Mouse (Mus musculus) neural tube, embryonic 14.5 days (tissue): ENCODE measurements at regions not wholly inside any gene's neighbourhood (a gene's known extent, or its start where the extent isn't known, plus 50 kb on each side); places are given as distances from the start of the nearest gene placed in this dataset.

Experiments
- ATAC-seq: fragments of 200-750 bp; cut with Nextera tagmentation; 2 replicates; pipeline ENCODE4 v1.8.0; 2017; ENCODE audit warnings: low read depth, mild to moderate bottlenecking, moderate TSS enrichment, moderate library complexity
- H3K27ac ChIP-seq: fragments of 300-500 bp; sonication (generic); 2 replicates; pipeline ENCODE4 v1.5.1; 2014; ENCODE audit warnings: low read depth, mild to moderate bottlenecking, control low read depth, low read length, moderate library complexity, mixed read lengths
- H3K27me3 ChIP-seq: fragments of 300-500 bp; sonication (generic); 2 replicates; pipeline ENCODE4 v1.6.1; 2014; ENCODE audit warnings: low read length; ENCODE audit not compliant: control insufficient read depth, insufficient read depth
- H3K36me3 ChIP-seq: fragments of 300-500 bp; sonication (generic); 2 replicates; pipeline ENCODE4 v1.6.1; 2014; ENCODE audit warnings: low read length, mixed read lengths; ENCODE audit not compliant: control insufficient read depth, insufficient read depth
- H3K4me1 ChIP-seq: fragments of 300-500 bp; sonication (generic); 2 replicates; pipeline ENCODE4 v1.6.1; 2014; ENCODE audit warnings: low read length; ENCODE audit not compliant: control insufficient read depth, insufficient read depth
- H3K4me2 ChIP-seq: fragments of 300-500 bp; sonication (generic); 2 replicates; pipeline ENCODE4 v1.6.1; 2014; ENCODE audit warnings: mild to moderate bottlenecking, low read depth, low read length, control low read depth
- H3K4me3 ChIP-seq: fragments of 300-500 bp; sonication (generic); 2 replicates; pipeline ENCODE4 v1.5.1; 2014; ENCODE audit warnings: low read depth, low read length, control low read depth, mixed read lengths
- H3K9ac ChIP-seq: fragments of 300-500 bp; sonication (generic); replicated peaks from 2 replicates; pipeline ENCODE4 v1.6.1; 2014; ENCODE audit warnings: low read depth, mild to moderate bottlenecking, control low read depth, low read length, mixed read lengths
- H3K9me3 ChIP-seq: fragments of 300-500 bp; sonication (generic); 2 replicates; pipeline ENCODE4 v1.6.1; 2016; ENCODE audit warnings: low read length; ENCODE audit not compliant: control insufficient read depth
- WGBS: fragments of 180-500 bp; shearing (Covaris S2); extraction: QIAGEN DNeasy Blood & Tissue Kit; methylation state at CpG from one replicate; pipeline ENCODE4 v1.1.7; 2014; 5-methylcytosine and 5-hydroxymethylcytosine counted together

DNA sequence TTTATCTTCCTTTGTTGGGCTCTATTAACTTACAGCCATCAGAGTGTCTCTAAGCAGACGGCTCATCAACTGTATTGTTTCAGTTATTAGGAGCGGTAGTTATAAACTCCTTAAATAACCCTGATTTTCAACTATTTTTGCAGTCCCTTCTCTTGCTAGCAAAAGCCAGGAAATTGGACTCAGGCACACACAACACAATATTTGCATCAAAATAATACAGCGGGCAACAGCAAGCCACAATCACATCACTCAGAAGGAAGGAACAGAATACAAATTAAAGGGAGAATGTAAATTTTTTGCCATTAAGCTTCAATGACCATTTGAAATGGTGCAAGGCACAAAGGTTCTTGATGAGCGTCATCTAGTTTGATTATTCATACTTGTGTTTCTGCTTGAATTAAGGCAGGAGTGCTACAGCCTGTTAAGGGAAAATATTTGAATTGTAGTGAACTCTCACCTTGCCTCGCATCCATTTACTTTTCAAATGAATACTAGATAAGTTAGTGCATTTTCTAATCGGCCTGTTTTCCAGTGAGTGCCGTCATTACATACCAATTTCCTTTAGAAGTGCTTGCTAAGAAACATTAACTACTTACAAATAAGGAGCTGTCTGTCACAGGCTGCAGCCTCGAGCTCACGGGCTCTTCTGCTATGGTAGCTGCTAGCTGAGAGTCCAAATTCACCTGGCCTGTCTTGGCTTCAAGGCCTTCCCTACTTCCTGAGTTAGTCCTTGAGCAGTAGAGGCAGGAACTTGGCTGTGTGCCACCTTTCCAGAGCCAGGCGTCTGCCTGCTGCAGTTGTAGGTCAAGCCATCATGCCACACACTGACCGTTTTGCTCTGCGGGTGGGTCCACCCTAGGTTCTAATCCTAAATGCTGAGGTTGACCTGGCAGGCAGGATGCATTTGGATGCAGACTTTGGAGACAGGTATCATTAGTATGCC lies 91.1 kb upstream of the Kiz start:
- no peak overlapping the region for H3K4me3 ChIP-seq
- no peak overlapping the region for H3K4me2 ChIP-seq
- H3K9me3 ChIP-seq: no peaks in the 10 kb centered on the region
- no peak overlapping the region for H3K27ac ChIP-seq
- H3K36me3 ChIP-seq: no peaks in the 10 kb centered on the region
- ATAC-seq: no peak
- no peak overlapping the region for H3K9ac ChIP-seq
- WGBS: 40% methylated on average over 12 of the region's 12 CpGs
- peaks cover 20% of the 10 kb centered on the region for H3K4me1 ChIP-seq
- no peaks in the 10 kb centered on the region for H3K27me3 ChIP-seq

DNA sequence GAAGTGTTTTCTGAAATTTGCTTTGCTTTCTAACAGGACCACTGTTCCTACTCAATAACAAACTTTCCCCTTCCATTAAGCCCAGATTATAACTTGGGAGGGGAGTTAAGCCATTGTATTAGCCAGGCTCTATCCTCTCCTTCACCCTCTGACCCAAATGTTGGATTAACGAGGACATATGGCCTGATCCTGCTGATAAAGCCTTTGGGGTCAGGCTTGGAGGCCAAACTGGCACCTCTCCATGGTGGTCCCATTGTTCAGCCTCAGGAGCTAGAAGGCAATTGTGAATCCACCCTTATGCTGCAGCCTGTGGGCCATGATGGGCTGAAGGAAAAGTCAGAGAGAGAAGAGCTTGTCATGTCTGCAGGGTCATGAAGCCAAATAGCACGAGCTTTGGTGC lies 80.8 kb upstream of the Kiz start:
- Histone ChIP-seq H3K27me3 (no peaks in the 10 kb centered on the region), H3K4me2 (no peak overlapping the region), H3K4me1 (no peaks in the 10 kb centered on the region), H3K27ac (no peak overlapping the region), H3K9me3 (no peaks in the 10 kb centered on the region), H3K4me3 (no peak overlapping the region), H3K9ac (no peak overlapping the region), H3K36me3 (no peaks in the 10 kb centered on the region)
- WGBS: 50% methylated on average over 2 of the region's 2 CpGs
- no peak for ATAC-seq

DNA sequence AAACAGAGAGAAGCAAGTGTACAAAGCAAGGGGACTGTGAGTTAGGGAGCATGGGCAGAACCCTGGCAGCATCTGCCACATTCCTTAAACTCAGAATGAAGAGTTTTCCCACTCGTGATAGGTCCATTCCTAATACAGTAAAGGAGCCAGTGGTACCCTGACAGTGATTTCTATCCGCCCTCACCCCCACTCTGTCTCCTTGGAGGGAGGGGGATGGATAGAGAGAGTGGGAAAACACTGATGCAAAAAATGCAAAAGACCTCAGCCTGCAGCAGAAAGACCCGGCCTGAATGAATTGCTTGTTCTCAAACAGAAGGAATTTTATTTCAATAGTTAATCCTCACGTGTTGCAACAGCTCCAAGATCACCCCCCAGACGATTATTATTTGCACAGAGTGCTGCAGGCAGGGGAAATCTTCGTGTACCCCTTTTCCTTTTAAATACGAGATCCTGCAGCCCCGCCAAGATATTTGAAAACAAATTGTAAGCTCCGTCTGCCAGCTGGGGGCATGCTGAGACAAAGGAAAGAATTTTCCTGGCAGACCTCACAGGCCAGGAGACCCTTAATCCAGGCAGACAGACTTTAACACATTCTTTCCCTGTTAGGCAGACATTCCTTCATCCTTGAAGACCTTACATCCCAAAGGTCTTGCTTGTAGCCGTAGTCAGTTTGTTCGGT lies 68.4 kb upstream of the Kiz start:
- ATAC-seq: peak; percentile 72

DNA sequence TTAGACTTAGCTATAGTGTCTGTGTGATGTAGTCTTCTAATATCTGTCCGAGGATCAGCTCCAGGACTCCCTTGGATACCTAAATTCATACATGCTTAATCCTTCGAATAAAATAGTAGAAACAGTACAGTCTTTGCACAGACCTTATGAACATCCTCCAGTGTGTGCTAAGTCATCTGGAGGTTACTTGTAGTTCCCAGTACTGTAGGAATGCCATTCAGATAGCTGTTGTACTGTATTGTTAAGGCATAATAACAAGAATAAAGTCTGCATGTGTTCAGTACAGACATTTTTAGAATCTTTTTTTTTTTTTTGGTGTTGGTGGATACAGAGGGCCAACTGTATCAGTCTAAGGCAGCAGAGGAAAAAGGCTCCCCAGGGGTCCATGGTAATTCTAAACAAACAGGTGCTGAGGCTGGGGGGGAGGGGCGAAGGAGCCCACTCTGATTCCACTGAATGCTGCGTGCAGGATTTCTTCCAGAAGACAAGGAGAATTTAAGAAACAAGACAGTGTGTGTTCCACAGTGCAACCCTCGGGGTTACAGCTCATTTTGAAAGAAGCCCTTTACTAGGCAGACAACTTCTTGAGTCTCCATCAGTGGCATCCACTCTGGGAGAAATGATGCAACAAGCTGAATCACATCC lies 67.7 kb upstream of the Kiz start:
- no peaks in the 10 kb centered on the region for H3K27me3 ChIP-seq
- WGBS: 52% methylated on average over 5 of the region's 5 CpGs
- no peaks in the 10 kb centered on the region for H3K36me3 ChIP-seq
- H3K9me3 ChIP-seq: no peaks in the 10 kb centered on the region
- no peak overlapping the region for H3K4me2 ChIP-seq
- no peak overlapping the region for H3K4me3 ChIP-seq
- H3K4me1 ChIP-seq: peaks cover 7% of the 10 kb centered on the region; the same call in 1 of the 2 replicates
- no peak overlapping the region for H3K9ac ChIP-seq
- ATAC-seq: peak; percentile 38; the same call in 1 of the 2 replicates
- peak overlapping the region; percentile 18; the same call in 1 of the 2 replicates for H3K27ac ChIP-seq

More for the DNA sequence above, 68.4 kb upstream of the Kiz start:
- Histone ChIP-seq H3K27me3 (no peaks in the 10 kb centered on the region), H3K9ac (peak overlapping the region; percentile 29; the same call in 1 of the 2 replicates), H3K4me2 (peak overlapping the region; percentile 30; the same call in 1 of the 2 replicates), H3K36me3 (no peaks in the 10 kb centered on the region), H3K4me3 (no peak overlapping the region), H3K4me1 (peaks cover 7% of the 10 kb centered on the region; the same call in 1 of the 2 replicates), H3K9me3 (no peaks in the 10 kb centered on the region), H3K27ac (peak overlapping the region; percentile 22; the same call in 1 of the 2 replicates)
- 12% methylated on average over 11 of the region's 11 CpGs for WGBS

DNA sequence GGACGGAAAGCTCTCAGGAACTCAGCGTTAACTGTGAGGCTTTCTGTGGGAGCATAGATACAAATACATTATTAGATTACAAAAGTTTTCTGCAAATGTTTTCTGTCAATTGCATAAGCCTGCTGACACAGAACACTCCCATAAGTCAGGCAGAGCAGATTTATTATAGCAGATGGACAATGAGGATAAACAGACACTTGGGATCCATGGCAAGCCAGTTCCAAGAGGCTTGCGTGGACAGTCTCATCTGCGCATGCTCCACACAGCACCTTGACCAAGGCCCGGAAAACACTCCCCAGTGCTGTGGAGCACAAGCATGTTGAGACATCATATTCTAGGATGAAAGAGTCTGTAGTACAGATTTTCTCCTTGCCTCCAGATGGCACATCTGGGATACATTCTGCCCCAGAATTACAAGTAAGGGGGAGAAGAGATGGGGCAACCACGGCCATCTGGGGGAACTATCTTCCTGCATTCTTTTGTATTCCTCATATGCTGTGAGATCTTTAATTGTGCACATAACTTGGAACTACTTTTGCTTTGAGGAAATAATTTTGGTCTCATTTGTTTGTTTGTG lies 62.7 kb upstream of the Kiz start:
- Histone ChIP-seq H3K4me2 (no peak overlapping the region), H3K9me3 (no peaks in the 10 kb centered on the region), H3K27ac (no peak overlapping the region), H3K27me3 (no peaks in the 10 kb centered on the region), H3K4me3 (no peak overlapping the region), H3K36me3 (no peaks in the 10 kb centered on the region), H3K4me1 (no peaks in the 10 kb centered on the region), H3K9ac (no peak overlapping the region)
- WGBS: 84% methylated on average over 6 of the region's 6 CpGs
- no peak for ATAC-seq

DNA sequence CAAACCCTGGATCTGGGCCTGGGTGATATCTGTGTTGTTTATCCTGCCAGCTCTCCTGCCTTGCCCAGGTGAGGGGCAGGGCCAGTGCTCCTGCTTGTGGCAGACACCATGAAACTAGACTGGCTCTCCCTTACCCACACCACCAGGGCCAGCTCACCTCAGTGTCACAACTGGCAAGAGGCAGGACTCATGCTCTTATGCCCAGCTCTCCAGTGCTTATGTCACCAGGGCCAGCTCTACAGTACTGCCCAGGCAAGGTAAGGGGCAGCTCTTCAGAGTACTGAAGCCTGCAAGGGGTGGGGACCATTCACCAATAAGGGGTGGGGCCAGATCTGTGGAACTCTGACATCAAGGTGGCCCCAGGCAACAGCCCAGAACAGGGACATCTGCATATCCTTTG lies 52.7 kb upstream of the Kiz start:
- no peak overlapping the region for H3K4me3 ChIP-seq
- H3K27me3 ChIP-seq: no peaks in the 10 kb centered on the region
- no peak for ATAC-seq
- no peaks in the 10 kb centered on the region for H3K4me1 ChIP-seq
- H3K36me3 ChIP-seq: no peaks in the 10 kb centered on the region
- H3K4me2 ChIP-seq: no peak overlapping the region
- no peaks in the 10 kb centered on the region for H3K9me3 ChIP-seq
- H3K27ac ChIP-seq: no peak overlapping the region
- H3K9ac ChIP-seq: no peak overlapping the region
